35 mouse cellular contexts compared by ENCODE assay signal in the genomic region with DNA sequence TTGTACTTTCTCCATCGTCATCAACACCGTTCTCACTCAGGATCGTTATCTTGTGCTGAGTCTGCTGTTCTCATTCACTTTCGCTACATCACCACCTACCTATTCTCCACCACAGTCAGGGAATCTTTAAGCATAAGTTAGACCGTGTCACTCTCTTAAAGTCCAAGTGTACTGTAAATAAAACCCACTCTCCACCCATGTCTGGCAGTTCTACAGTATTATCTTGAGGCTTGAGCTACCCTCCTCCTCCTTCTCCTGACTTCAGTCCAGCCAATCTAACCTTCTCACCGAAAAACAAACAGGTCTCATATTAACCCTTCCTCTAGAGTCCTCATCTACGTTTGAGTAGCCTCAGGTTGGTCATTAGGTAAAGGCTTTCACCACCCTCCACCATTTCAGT.
"Had no signal": no experiment of that assay in that cellular context is flagged by ENCODE, and none has a peak within 500 bp of the region (broad histone marks: within the 10 kb centered on the region; RNA-seq: fewer than 3 reads in every experiment).

No protein-coding gene starts in this region.

- ATAC-seq: hindbrain, embryonic 16.5 days; hindbrain, postnatal 0 days; inflammation-experienced regulatory T-cells, adult 6 months; intestine, embryonic 15.5 days; intestine, embryonic 16.5 days; intestine, postnatal 0 days had no signal

- H3K27me3 ChIP-seq: heart, embryonic 12.5 days; heart, embryonic 13.5 days; heart, embryonic 15.5 days; hindbrain, embryonic 12.5 days; hindbrain, embryonic 13.5 days; hindbrain, embryonic 15.5 days; intestine, embryonic 15.5 days; kidney, embryonic 15.5 days had no signal

- DNase-seq: heart, postnatal 10 days; heart, postnatal 14 days; heart, postnatal 36 days; heart, postnatal 4 days; kidney, adult 11 months; kidney, adult 18-20 months; kidney, adult 2 months; kidney, adult 8-10 months; kidney, adult 9 months; kidney, postnatal 10 days; kidney, postnatal 14 days; kidney, postnatal 25 days; kidney, postnatal 36 days; kidney, postnatal 4 days; layer of hippocampus, adult 9-11 months; layer of hippocampus, postnatal 36 days had no signal

- H3K4me3 ChIP-seq: heart, embryonic 10.5 days; heart, embryonic 12.5 days; heart, embryonic 13.5 days; heart, embryonic 15.5 days; hindbrain, embryonic 10.5 days; hindbrain, embryonic 12.5 days; hindbrain, embryonic 13.5 days; hindbrain, embryonic 15.5 days; intestine, embryonic 15.5 days; kidney, embryonic 15.5 days; layer of hippocampus, adult 2 months had no signal

- H3K9ac ChIP-seq: heart, embryonic 12.5 days; heart, embryonic 13.5 days; heart, embryonic 15.5 days; hindbrain, embryonic 12.5 days; hindbrain, embryonic 13.5 days; hindbrain, embryonic 14.5 days; hindbrain, embryonic 15.5 days; intestine, embryonic 15.5 days; kidney, embryonic 15.5 days had no signal

- H3K4me2 ChIP-seq: heart, embryonic 11.5 days; heart, embryonic 12.5 days; heart, embryonic 13.5 days; heart, embryonic 15.5 days; hindbrain, embryonic 12.5 days; hindbrain, embryonic 13.5 days; hindbrain, embryonic 14.5 days; hindbrain, embryonic 15.5 days; intestine, embryonic 15.5 days; kidney, embryonic 15.5 days had no signal

- H3K27ac ChIP-seq: heart, embryonic 10.5 days; heart, embryonic 13.5 days; heart, embryonic 15.5 days; hindbrain, embryonic 10.5 days; hindbrain, embryonic 12.5 days; hindbrain, embryonic 13.5 days; hindbrain, embryonic 14.5 days; hindbrain, embryonic 15.5 days; hindbrain, postnatal 0 days; intestine, embryonic 15.5 days; kidney, embryonic 15.5 days; kidney, postnatal 0 days; layer of hippocampus, adult 2 months had no signal

- H3K9me3 ChIP-seq: heart, embryonic 10.5 days; heart, embryonic 12.5 days; heart, embryonic 13.5 days; heart, embryonic 15.5 days; hindbrain, embryonic 10.5 days; hindbrain, embryonic 12.5 days; hindbrain, embryonic 13.5 days; hindbrain, embryonic 15.5 days; intestine, embryonic 15.5 days; kidney, embryonic 15.5 days had no signal

- H3K4me1 ChIP-seq: heart, embryonic 10.5 days; heart, embryonic 15.5 days; hindbrain, embryonic 10.5 days; intestine, embryonic 15.5 days had no signal

- H3K36me3 ChIP-seq: heart, embryonic 15.5 days; hindbrain, embryonic 13.5 days; hindbrain, embryonic 15.5 days had no signal
